Mouse (Mus musculus) spleen, adult 2 months (tissue): ENCODE results near the gene Gm10382. TPM values are rescaled to one million over a fixed set of nuclear protein-coding genes. Genes with fewer than 3 reads are reported as not detected.
A peak's percentile ranks its signal among the peaks of the same experiment; 100 is the strongest.

Experiments
- DNase-seq, 2 experiments: peaks; one replicate each; pipeline versions ENCODE4 v3.0.0 to v3.0.0-alpha.2; 2012 to 2021; ENCODE audit warnings: low spot score in 2 of 2, low read depth in 1 of 2
- H3K27ac ChIP-seq: fragments of 200-500 bp; 2 replicates; pipeline ENCODE4 v1.5.1; 2012; ENCODE audit warnings: low read length, inconsistent platforms; ENCODE audit not compliant: insufficient read depth
- H3K27me3 ChIP-seq: fragments of 200-500 bp; 2 replicates; pipeline ENCODE4 v1.6.1; 2012; ENCODE audit warnings: mild to moderate bottlenecking, moderate library complexity, low read length, inconsistent platforms; ENCODE audit not compliant: control insufficient read depth, insufficient read depth
- H3K36me3 ChIP-seq: fragments of 200-500 bp; 2 replicates; pipeline ENCODE4 v1.6.1; 2012; ENCODE audit warnings: mild to moderate bottlenecking, low read length, inconsistent platforms; ENCODE audit not compliant: control insufficient read depth, insufficient read depth
- H3K4me1 ChIP-seq: fragments of 200-500 bp; 2 replicates; pipeline ENCODE4 v1.6.1; 2011; ENCODE audit warnings: inconsistent platforms; ENCODE audit not compliant: control insufficient read depth, insufficient read depth, insufficient read length
- H3K4me3 ChIP-seq: fragments of 200-500 bp; 2 replicates; pipeline ENCODE4 v1.5.1; 2011; ENCODE audit warnings: mild to moderate bottlenecking, inconsistent platforms; ENCODE audit not compliant: insufficient read depth, insufficient read length; ENCODE audit errors: extremely low read depth
- CTCF ChIP-seq: fragments of 200-500 bp; IDR thresholded peaks from 2 replicates; pipeline ENCODE4 v1.5.1; 2011; ENCODE audit warnings: mild to moderate bottlenecking, inconsistent platforms; ENCODE audit not compliant: insufficient read depth, insufficient read length, insufficient replicate concordance; ENCODE audit errors: extremely low read depth
- POLR2A ChIP-seq: fragments of 200-500 bp; IDR thresholded peaks from 2 replicates; pipeline ENCODE4 v1.6.1; 2011; ENCODE audit warnings: low read depth, low read length, inconsistent platforms
- WGBS: fragments of 180-500 bp; shearing (Covaris S2); methylation state at CpG from one replicate; pipeline ENCODE4 v1.1.7; 2018; 5-methylcytosine and 5-hydroxymethylcytosine counted together
- polyA plus RNA-seq: library from polyadenylated mRNA; depleted of rRNA; stranded (reverse); fragments of >200 nt; gene quantifications from 2 replicates; pipeline ENCODE4 v1.2.3, GENCODE M21; 2012

The Gm10382 gene
- polyA plus RNA-seq, 1 experiment = 0.08 TPM

DNA sequence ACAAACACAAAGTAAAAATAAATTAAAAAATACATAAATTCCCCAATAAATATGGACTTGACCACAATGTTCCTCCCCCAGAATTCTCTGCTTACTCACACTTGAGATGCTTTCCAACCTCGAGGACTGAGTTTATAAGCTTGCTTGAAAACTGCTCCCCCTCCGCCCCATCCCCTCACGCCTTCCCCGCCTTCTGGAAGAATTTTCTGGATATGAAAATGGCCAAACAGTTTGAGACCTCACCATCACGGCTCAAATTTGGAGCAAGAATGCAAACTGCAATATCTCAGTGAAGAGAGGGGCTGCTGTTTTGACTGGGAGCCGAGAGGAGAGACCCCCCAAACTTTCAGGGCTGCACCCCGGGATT, 15.4 kb downstream of the Gm10382 start:
- Histone ChIP-seq H3K36me3 (no peaks in the 10 kb centered on the region), H3K27me3 (no peaks in the 10 kb centered on the region), H3K4me3 (peak overlapping the region; percentile 67), H3K4me1 (peaks cover 8% of the 10 kb centered on the region; the same call in 1 of the 2 replicates), H3K27ac (peak overlapping the region; percentile 67)
- no peak for DNase-seq
- 1% methylated on average over 7 of the region's 7 CpGs for WGBS
- no peak for TF ChIP-seq CTCF
- TF ChIP-seq POLR2A = no peak

DNA sequence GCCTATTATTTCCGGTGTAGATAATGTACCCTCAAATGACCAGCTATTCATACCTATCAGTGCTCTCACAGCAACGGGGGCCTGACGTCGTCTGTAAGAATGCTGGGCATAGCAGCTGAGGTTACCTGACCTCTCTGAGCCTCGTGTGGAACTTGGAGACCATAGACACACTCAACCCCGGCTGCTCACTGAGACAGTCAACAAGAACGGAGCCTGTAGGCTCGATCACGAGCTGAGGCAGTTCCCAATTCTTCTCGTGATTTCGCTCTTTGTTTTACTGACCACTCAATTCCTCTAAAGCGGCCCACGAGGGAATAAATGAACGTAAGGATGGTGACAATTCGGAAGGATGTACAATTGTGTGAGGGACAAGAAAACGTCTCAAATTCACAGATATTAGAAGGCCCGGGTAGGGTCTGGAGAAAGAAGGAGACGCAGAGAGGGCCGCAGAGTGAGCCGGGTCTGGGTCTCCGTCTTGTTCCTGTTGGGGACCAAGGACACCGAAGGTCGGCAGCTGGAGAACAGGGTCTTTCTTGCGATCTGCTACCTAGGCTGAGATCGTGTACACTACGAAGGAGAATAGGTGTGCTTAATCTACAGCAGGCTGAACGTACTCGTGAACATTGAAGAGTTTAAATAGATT, 15.9 kb downstream of the Gm10382 start:
- Histone ChIP-seq H3K27me3 (no peaks in the 10 kb centered on the region), H3K4me1 (peaks cover 8% of the 10 kb centered on the region; the same call in 1 of the 2 replicates), H3K27ac (peak overlapping the region; percentile 67), H3K4me3 (peak overlapping the region; percentile 67), H3K36me3 (no peaks in the 10 kb centered on the region)
- TF ChIP-seq POLR2A (no peak), CTCF (no peak)
- peak in 1 of 2 experiments; percentile 26 for DNase-seq
- WGBS = under 1% methylated on average over 28 of the region's 28 CpGs

DNA sequence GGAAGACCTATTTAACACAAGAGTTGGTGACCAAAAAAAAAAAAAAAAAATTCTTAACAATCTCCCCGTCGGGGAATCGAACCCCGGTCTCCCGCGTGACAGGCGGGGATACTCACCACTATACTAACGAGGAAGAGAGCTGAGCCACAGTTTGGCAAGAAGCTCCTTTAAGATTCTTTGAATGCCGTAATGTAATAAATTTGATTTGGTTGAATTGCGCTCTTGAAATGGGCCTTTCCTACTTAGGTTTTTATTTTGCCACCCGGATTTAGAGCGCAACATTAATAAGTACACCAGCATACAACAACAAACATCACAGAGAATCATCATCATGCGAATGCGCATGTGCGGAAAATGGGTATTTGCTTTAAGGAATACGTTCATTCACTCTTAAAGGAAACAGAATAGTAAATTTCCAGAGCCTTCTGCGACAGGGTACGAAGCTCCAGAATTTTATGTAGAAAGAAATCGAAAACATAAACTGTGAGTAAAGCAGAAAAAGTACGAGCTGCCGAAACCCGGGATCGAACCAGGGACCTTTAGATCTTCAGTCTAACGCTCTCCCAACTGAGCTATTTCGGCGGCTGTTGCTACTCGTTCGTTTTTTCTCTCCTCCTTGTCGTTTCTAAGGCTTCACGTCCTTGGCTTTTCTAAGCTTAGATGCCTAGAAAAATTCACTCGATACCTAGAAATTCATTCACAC, 16.6 kb downstream of the Gm10382 start:
- peak; percentile 67 to 72 for DNase-seq
- WGBS = 1% methylated on average over 31 of the region's 31 CpGs
- H3K36me3 ChIP-seq = no peaks in the 10 kb centered on the region

DNA sequence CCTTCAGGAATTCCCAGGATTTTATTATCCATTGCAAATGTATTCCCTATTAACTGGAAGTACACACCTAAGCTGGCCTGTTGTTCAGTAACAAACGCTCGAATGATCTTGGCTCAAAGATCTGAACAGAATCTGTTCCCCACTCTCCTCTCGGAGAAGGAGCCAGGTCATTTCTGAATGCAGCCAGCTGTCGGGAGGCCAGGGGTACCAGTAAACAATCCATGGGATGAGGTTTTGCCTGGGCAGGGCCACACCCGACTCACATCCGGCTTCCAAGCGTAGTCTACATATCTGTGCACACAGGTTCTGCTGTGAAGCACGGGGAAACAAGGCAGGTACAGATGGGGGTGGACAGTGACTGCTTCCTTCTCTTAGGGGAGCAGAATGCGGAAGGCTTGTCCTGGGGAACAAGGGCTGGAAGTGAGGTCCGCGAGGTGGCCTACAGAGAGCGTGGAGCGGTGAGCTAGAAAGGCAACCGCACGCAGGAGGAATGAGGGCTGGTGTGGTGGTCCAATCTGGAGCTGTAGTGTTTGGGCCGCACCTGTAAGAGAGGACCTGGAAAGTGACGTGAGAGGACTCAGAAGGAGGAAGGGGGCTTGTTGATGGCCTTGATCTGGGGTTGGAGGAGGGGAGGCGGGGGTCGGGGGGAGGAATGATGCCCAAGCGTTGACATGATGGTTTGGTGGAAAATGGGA, 17.3 kb downstream of the Gm10382 start:
- no peaks in the 10 kb centered on the region for H3K27me3 ChIP-seq
- H3K27ac ChIP-seq = peak overlapping the region; percentile 84
- DNase-seq = peak in 1 of 2 experiments; percentile 49
- WGBS = 9% methylated on average over 20 of the region's 20 CpGs
- peak overlapping the region; percentile 62 for H3K4me3 ChIP-seq
- TF ChIP-seq POLR2A = no peak; the same call in 1 of the 2 replicates
- no peak for TF ChIP-seq CTCF
- peaks cover 8% of the 10 kb centered on the region; the same call in 1 of the 2 replicates for H3K4me1 ChIP-seq
- no peaks in the 10 kb centered on the region for H3K36me3 ChIP-seq

More for the DNA sequence above, 16.6 kb downstream of the Gm10382 start:
- Histone ChIP-seq H3K27ac (peak overlapping the region; percentile 84), H3K27me3 (no peaks in the 10 kb centered on the region), H3K4me3 (peak overlapping the region; percentile 67), H3K4me1 (peaks cover 8% of the 10 kb centered on the region; the same call in 1 of the 2 replicates)
- TF ChIP-seq CTCF (no peak), POLR2A (no peak)

DNA sequence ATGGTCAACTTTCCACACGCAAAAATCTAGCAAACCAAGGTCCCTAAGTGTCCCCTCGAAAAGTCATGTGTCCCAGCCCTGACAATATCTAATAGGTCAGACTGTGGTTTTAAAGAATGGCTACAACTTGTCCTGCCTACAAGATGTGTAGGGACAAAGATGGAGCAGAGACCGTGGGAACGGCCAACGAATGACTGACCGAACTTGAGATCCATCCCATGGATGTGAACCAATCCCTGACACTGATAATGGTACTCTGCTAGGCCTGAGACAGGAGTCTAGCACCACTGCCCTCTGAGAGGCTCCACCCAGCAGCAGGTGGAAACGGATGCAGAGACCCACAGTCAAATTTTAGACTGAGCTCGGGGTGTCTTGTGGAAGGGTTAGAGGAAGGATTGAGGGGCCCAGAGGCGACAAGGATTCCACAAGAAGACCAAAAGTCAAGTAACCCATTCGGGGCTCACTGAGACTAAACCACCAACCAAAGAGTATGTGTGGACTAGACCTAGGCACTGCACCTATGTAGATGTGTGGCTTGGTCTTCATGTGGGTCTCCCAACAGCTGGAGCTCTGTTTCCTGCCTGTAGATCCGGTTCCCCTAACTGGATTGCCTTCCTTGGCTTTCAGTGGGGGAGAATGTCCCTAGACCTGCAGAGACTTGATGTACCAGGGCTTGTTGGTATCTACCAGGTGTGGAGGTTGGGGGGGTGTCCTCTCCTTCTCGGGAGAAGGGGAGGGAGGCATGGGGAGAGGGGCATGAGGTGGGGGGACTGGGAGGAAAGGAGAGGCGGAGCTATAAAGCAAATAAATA, 18.1 kb downstream of the Gm10382 start:
- DNase-seq = no peak
- H3K27me3 ChIP-seq = no peaks in the 10 kb centered on the region
- peaks cover 8% of the 10 kb centered on the region; the same call in 1 of the 2 replicates for H3K4me1 ChIP-seq
- TF ChIP-seq CTCF (no peak), POLR2A (no peak)
- no peaks in the 10 kb centered on the region for H3K36me3 ChIP-seq
- WGBS = 54% methylated on average over 13 of the region's 13 CpGs
- 0 out of 2 replicates have a peak overlapping the region, but pooled peaks have one; percentile 9 for H3K27ac ChIP-seq
- H3K4me3 ChIP-seq = no peak overlapping the region; the same call in 1 of the 2 replicates

DNA sequence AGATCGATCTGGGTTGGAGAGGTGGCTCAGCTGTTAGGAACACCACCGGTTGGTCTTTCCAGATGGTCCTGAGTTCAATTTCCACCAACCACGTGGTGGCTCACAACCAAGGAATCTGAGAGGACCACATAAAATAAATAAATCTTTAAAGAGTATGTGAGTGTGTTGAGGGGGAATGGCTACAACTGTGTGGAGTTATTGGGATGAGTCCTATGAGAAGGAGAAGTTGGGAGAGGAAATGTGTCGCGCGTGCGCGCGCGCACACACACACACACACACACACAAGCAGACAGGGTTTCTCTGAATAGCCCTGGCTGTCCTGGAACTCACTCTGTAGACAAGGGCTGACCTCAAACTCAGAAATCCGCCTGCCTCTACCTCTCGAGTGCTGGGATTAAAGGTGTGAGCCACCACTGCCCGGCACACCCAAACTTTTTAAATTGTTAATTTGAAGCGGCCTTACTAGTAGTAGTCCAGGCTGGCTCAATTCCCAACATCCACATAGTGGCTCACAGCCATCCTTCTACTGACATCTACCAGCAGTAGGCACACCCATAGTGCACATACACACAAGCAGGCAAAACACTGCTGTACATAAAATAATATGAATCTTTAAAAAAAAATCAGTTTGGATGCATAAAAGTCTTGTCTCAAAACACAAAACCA, 18.9 kb downstream of the Gm10382 start:
- no peak for DNase-seq
- peaks cover 8% of the 10 kb centered on the region; the same call in 1 of the 2 replicates for H3K4me1 ChIP-seq
- WGBS = 84% methylated on average over 14 of the region's 14 CpGs
- H3K27me3 ChIP-seq = no peaks in the 10 kb centered on the region
- TF ChIP-seq CTCF = no peak
- no peak for TF ChIP-seq POLR2A
- H3K4me3 ChIP-seq = no peak overlapping the region
- H3K36me3 ChIP-seq = no peaks in the 10 kb centered on the region
- no peak overlapping the region for H3K27ac ChIP-seq
